ENCODE assay signal across 25 mouse cellular contexts in the genomic region with DNA sequence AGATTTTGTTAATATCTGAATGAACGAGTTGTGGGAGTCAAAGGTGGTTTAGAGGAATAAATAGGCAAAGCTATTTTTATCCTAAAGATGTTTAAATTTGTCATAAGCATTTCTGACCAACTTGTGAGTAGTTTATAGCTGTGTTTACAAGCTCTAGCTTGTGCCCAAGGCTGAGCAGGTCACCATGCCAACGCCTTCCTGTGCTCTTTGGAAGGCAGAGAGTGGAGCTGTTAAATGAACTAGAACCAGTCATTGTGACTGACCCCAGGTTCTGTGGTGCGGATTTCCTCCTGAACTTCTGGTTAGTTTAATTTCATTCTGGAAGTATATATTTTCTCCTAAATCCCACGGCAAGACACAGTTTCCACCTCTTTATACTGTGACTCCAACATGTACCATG. TPM values are rescaled to one million over a fixed set of nuclear protein-coding genes. Genes with fewer than 3 reads are reported as not detected.
A peak's percentile ranks its signal among the peaks of the same experiment; 100 is the strongest.
DNase-seq lines count a peak whose midpoint lies in the region; ATAC-seq and TF ChIP-seq lines count a peak whose summit lies in the region.
"Had no signal": no experiment of that assay in that cellular context is flagged by ENCODE, and none has a peak within 500 bp of the region (broad histone marks: within the 10 kb centered on the region; RNA-seq: fewer than 3 reads in every experiment).

No protein-coding gene starts in this region.

- no peak overlapping the region for H3K4me3 ChIP-seq in kidney, embryonic 14.5 days (ENCODE audit: low read length)
- H3K4me3 ChIP-seq in limb, embryonic 14.5 days (replicated peaks; ENCODE audit: low read length): no peak overlapping the region
- H3K4me3 ChIP-seq in thymus, adult 2 months (ENCODE audit: control insufficient read depth, insufficient read depth, low read length): no peak overlapping the region
- H3K4me3 ChIP-seq: forebrain, embryonic 13.5 days; hindbrain, embryonic 12.5 days; intestine, embryonic 15.5 days; myocyte; neural tube, embryonic 12.5 days; stomach, embryonic 15.5 days had no signal

- H3K27me3 ChIP-seq in kidney, embryonic 14.5 days (ENCODE audit: control insufficient read depth, insufficient read depth, low read length): no peaks in the 10 kb centered on the region
- no peaks in the 10 kb centered on the region for H3K27me3 ChIP-seq in limb, embryonic 14.5 days (ENCODE audit: control insufficient read depth, insufficient read depth, low read length)
- no peaks in the 10 kb centered on the region for H3K27me3 ChIP-seq in thymus, adult 2 months (ENCODE audit: control insufficient read depth, insufficient read depth, low read length)
- H3K27me3 ChIP-seq: forebrain, embryonic 13.5 days; hindbrain, embryonic 12.5 days; intestine, embryonic 15.5 days; neural tube, embryonic 12.5 days; stomach, embryonic 15.5 days had no signal

- H3K4me2 ChIP-seq in kidney, embryonic 14.5 days (replicated peaks; ENCODE audit: low read depth, low read length): no peak overlapping the region
- no peak overlapping the region for H3K4me2 ChIP-seq in limb, embryonic 14.5 days (replicated peaks; ENCODE audit: low read depth, low read length, severe bottlenecking)
- H3K4me2 ChIP-seq: forebrain, embryonic 13.5 days; hindbrain, embryonic 12.5 days; intestine, embryonic 15.5 days; midbrain, embryonic 11.5 days; neural tube, embryonic 12.5 days; stomach, embryonic 15.5 days had no signal

- whole genome bisulfite sequencing in kidney, embryonic 14.5 days: 62% methylated on average over 4 of the region's 4 CpGs
- 54% methylated on average over 4 of the region's 4 CpGs for WGBS in limb, embryonic 14.5 days
- WGBS in thymus, adult 2 months: 94% methylated on average over 4 of the region's 4 CpGs

- H3K9ac ChIP-seq in kidney, embryonic 14.5 days (ENCODE audit: low read depth, low read length): no peak overlapping the region
- no peak overlapping the region for H3K9ac ChIP-seq in limb, embryonic 14.5 days (ENCODE audit: low read depth, low read length, severe bottlenecking)
- H3K9ac ChIP-seq: forebrain, embryonic 13.5 days; hindbrain, embryonic 12.5 days; intestine, embryonic 15.5 days; liver, embryonic 14.5 days; neural tube, embryonic 12.5 days; stomach, embryonic 15.5 days had no signal

- peaks cover 2% of the 10 kb centered on the region; the same call in 1 of the 2 replicates for H3K9me3 ChIP-seq in kidney, embryonic 14.5 days (ENCODE audit: control insufficient read depth, low read length)
- H3K9me3 ChIP-seq in limb, embryonic 14.5 days (ENCODE audit: control insufficient read depth, low read length): no peaks in the 10 kb centered on the region
- H3K9me3 ChIP-seq: intestine, embryonic 15.5 days; neural tube, embryonic 12.5 days; stomach, embryonic 15.5 days had no signal

- no peak for TF ChIP-seq POLR2A in limb, embryonic 14.5 days (IDR thresholded peaks at IDR 0.05; ENCODE audit: borderline replicate concordance, extremely low read depth, insufficient read depth, insufficient read length)
- TF ChIP-seq POLR2A in thymus, adult 2 months (IDR thresholded peaks at IDR 0.05; ENCODE audit: control insufficient read depth, extremely low read depth, insufficient read depth, low read length, poor library complexity): no peak

- peak overlapping the region; percentile 63 for H3K27ac ChIP-seq in kidney, embryonic 14.5 days (ENCODE audit: low read depth, low read length)
- H3K27ac ChIP-seq in limb, embryonic 14.5 days (replicated peaks; ENCODE audit: low read depth, low read length): peak overlapping the region; percentile 26; the same call in 1 of the 2 replicates
- no peak overlapping the region for H3K27ac ChIP-seq in thymus, adult 2 months (ENCODE audit: control insufficient read depth, insufficient read depth, low read length)
- H3K27ac ChIP-seq: forebrain, embryonic 13.5 days; hindbrain, embryonic 12.5 days; hindbrain, postnatal 0 days; intestine, embryonic 15.5 days; liver, embryonic 14.5 days; neural tube, embryonic 12.5 days; stomach, embryonic 15.5 days had no signal

- DNase-seq in kidney, adult 18-20 months: peak; percentile 28
- DNase-seq in kidney, postnatal 14 days: peak; percentile 44
- DNase-seq in limb, embryonic 14.5 days (ENCODE audit: low spot score): no peak
- DNase-seq in spleen, postnatal 36 days (ENCODE audit: low spot score in 2 of 2): no peak
- DNase-seq in adrenal gland, postnatal 14 days: no peak
- no peak for DNase-seq in thymus, adult 2 months
- DNase-seq: cerebellum, adult 8-10 months; cerebellum, postnatal 36 days; gastrocnemius, postnatal 14 days; heart, postnatal 36 days; liver; lung, adult 2 months; right cerebral cortex, postnatal 4 days; thymus, postnatal 14 days had no signal

- 0 out of 2 replicates have a peak, but pooled peaks have one; percentile 64 for ATAC-seq in kidney, embryonic 14.5 days (ENCODE audit: low FRiP score, low TSS enrichment)
- no peak for ATAC-seq in limb, embryonic 14.5 days (ENCODE audit: low FRiP score, low read depth)
- ATAC-seq: CD4-positive, CD25-positive, alpha-beta regulatory T cell, adult 4 months; forebrain, embryonic 13.5 days; hindbrain, postnatal 0 days; intestine, embryonic 15.5 days had no signal

- no peak for TF ChIP-seq CTCF in thymus, adult 2 months (IDR thresholded peaks at IDR 0.05; ENCODE audit: borderline replicate concordance, control insufficient read depth, extremely low read depth, insufficient read depth, low read length, poor library complexity)

- peaks cover 4% of the 10 kb centered on the region; the same call in 1 of the 2 replicates for H3K4me1 ChIP-seq in kidney, embryonic 14.5 days (ENCODE audit: control insufficient read depth, insufficient read depth, low read length)
- 0 out of 2 replicates have a peak, but pooled peaks cover 3% of the 10 kb centered on the region for H3K4me1 ChIP-seq in limb, embryonic 14.5 days (ENCODE audit: control insufficient read depth, insufficient read depth, low read length)
- H3K4me1 ChIP-seq in thymus, adult 2 months (replicated peaks; ENCODE audit: control insufficient read depth, insufficient read depth, low read length): peaks cover 8% of the 10 kb centered on the region; the same call in 1 of the 2 replicates
- H3K4me1 ChIP-seq: forebrain, embryonic 13.5 days; hindbrain, embryonic 12.5 days; intestine, embryonic 15.5 days; neural tube, embryonic 12.5 days; stomach, embryonic 15.5 days had no signal

- no peaks in the 10 kb centered on the region for H3K36me3 ChIP-seq in kidney, embryonic 14.5 days (ENCODE audit: control insufficient read depth, insufficient read depth, low read length)
- H3K36me3 ChIP-seq in limb, embryonic 14.5 days (ENCODE audit: control insufficient read depth, insufficient read depth, low read length): no peaks in the 10 kb centered on the region
- no peaks in the 10 kb centered on the region for H3K36me3 ChIP-seq in thymus, adult 2 months (ENCODE audit: control insufficient read depth, insufficient read depth, low read length)
- H3K36me3 ChIP-seq: hindbrain, embryonic 12.5 days; neural tube, embryonic 12.5 days; stomach, embryonic 15.5 days had no signal

RNA-seq across cellular contexts. Expression of a gene that starts 23.3 kb away (rescaled TPM):
- 18.1 and 32.8 TPM in 2 replicates for polyA plus RNA-seq in kidney, embryonic 14.5 days (2014; fragmentation: Nextera tagmentation; extraction: Ambion mirVana)
- 5.7 TPM in 2 replicates for polyA plus RNA-seq in limb, embryonic 14.5 days (2012; rRNA removed)
- polyA plus RNA-seq in limb, embryonic 14.5 days (2014; fragmentation: Nextera tagmentation; extraction: Ambion mirVana): 11.3 and 13.3 TPM in 2 replicates
- 3.5 and 5.1 TPM in 2 replicates for total RNA-seq in adrenal gland, postnatal 14 days (2021)
- polyA plus RNA-seq in thymus, adult 2 months (2012; rRNA removed): 7.2 and 8.1 TPM in 2 replicates

Comparison
In these comparisons a context has a peak if more than half of its experiments do, and no peak if none do; other contexts are left out.
1. DNase-seq: peak in kidney, adult 18-20 months (single experiment) and kidney, postnatal 14 days (single experiment); none in limb, embryonic 14.5 days (single experiment), spleen, postnatal 36 days (0 of 2), adrenal gland, postnatal 14 days (single experiment) and thymus, adult 2 months (single experiment).